Mouse (Mus musculus) liver, adult 2 months (tissue): ENCODE measurements around the gene Cep68. TPM values are rescaled to one million over a fixed set of nuclear protein-coding genes. Genes with fewer than 3 reads are reported as not detected.
A peak's percentile ranks its signal among the peaks of the same experiment; 100 is the strongest.

ENCODE experiments used
- DNase-seq: peaks from one replicate; pipeline ENCODE4 v3.0.0-alpha.2; 2011; ENCODE audit warnings: low read depth, low spot score; ENCODE audit errors: extremely low read depth
- H3K27ac ChIP-seq: fragments of 200-500 bp; replicated peaks from 2 replicates; pipeline ENCODE4 v1.5.1; 2012; ENCODE audit warnings: low read depth, mild to moderate bottlenecking, control low read depth, inconsistent platforms, low read length; ENCODE audit not compliant: insufficient read depth
- H3K27me3 ChIP-seq: fragments of 200-500 bp; 2 replicates; pipeline ENCODE4 v1.6.1; 2012; ENCODE audit warnings: mild to moderate bottlenecking, moderate library complexity, low read length, inconsistent platforms; ENCODE audit not compliant: control insufficient read depth, insufficient read depth
- H3K36me3 ChIP-seq: fragments of 200-500 bp; 2 replicates; pipeline ENCODE4 v1.6.1; 2012; ENCODE audit warnings: low read length, inconsistent platforms; ENCODE audit not compliant: control insufficient read depth, insufficient read depth
- H3K4me1 ChIP-seq: fragments of 200-500 bp; 2 replicates; pipeline ENCODE4 v1.6.1; 2011; ENCODE audit warnings: low read length; ENCODE audit not compliant: control insufficient read depth, insufficient read depth
- H3K4me3 ChIP-seq: fragments of 200-500 bp; 2 replicates; pipeline ENCODE4 v1.5.1; 2011; ENCODE audit warnings: low read depth, mild to moderate bottlenecking, control low read depth, low read length, moderate library complexity; ENCODE audit not compliant: insufficient read depth
- H3K79me2 ChIP-seq: fragments of 200-500 bp; 2 replicates; pipeline ENCODE4 v1.6.1; 2012; ENCODE audit warnings: inconsistent platforms, mild to moderate bottlenecking, low read length, moderate library complexity; ENCODE audit not compliant: control insufficient read depth, insufficient read depth
- H3K9ac ChIP-seq: fragments of 200-500 bp; 2 replicates; pipeline ENCODE4 v1.6.1; 2012; ENCODE audit warnings: low read depth, mild to moderate bottlenecking, control low read depth, inconsistent platforms, low read length
- CTCF ChIP-seq: fragments of 200-500 bp; IDR thresholded peaks from 2 replicates; pipeline ENCODE4 v1.5.1; 2011; ENCODE audit warnings: low read depth, low read length, control low read depth
- POLR2A ChIP-seq: fragments of 200-500 bp; IDR thresholded peaks from 2 replicates; pipeline ENCODE4 v1.6.1; 2011; ENCODE audit warnings: low read length, control low read depth; ENCODE audit not compliant: insufficient read depth; ENCODE audit errors: extremely low read depth
- WGBS: fragments of 180-500 bp; shearing (Covaris S2); methylation state at CpG from one replicate; pipeline ENCODE4 v1.1.7; 2018; 5-methylcytosine and 5-hydroxymethylcytosine counted together
- polyA plus RNA-seq: library from polyadenylated mRNA; depleted of rRNA; stranded (reverse); fragments of >200 nt; gene quantifications from 2 replicates; pipeline ENCODE4 v1.2.3, GENCODE M21; 2012; rRNA removed
- total RNA-seq: library from RNA; depleted of rRNA; stranded (reverse); fragments of >200 nt; gene quantifications from 2 replicates; pipeline ENCODE4 v1.2.3, GENCODE M21; 2014; rRNA removed

Gene Cep68
- total and polyA plus RNA-seq, 2 experiments = 5.8 to 7.8 TPM

GRCm38 (mm10) chr11:20200713-20201575 lies 48.3 kb downstream of the Cep68 start, which contains the start of gene Rab1a:
Gene Rab1a (plus strand): TSS chr11:20201432.
- under 1% methylated on average over 54 of the region's 54 CpGs for WGBS
- H3K4me3 ChIP-seq = peak within 1 kb of the TSS; percentile 91
- H3K27me3 ChIP-seq = no peaks in the 10 kb centered on the region
- peaks cover 25% of the 10 kb centered on the region for H3K79me2 ChIP-seq
- H3K4me1 ChIP-seq = peaks cover 22% of the 10 kb centered on the region
- peak within 1 kb of the TSS; percentile 99 for H3K9ac ChIP-seq
- peak; percentile 96 for DNase-seq
- peak within 1 kb of the TSS; percentile 94 for H3K27ac ChIP-seq
- TF ChIP-seq CTCF (peak; percentile 68), POLR2A (peak; percentile 87)
- H3K36me3 ChIP-seq = no peaks in the 10 kb centered on the region

- no peaks in the 10 kb centered on the region for H3K36me3 ChIP-seq
- 64% methylated on average over 4 of the region's 4 CpGs for WGBS
- no peak overlapping the region for H3K9ac ChIP-seq
- H3K79me2 ChIP-seq = no peaks in the 10 kb centered on the region
- H3K27ac ChIP-seq = no peak overlapping the region
- H3K4me3 ChIP-seq = no peak overlapping the region
- TF ChIP-seq CTCF (no peak), POLR2A (no peak)
- H3K27me3 ChIP-seq = no peaks in the 10 kb centered on the region
- H3K4me1 ChIP-seq = no peaks in the 10 kb centered on the region
- no peak for DNase-seq
These were observed 56.0 kb downstream of the Cep68 start for GRCm38 (mm10) chr11:20193100-20193736.

- H3K27me3 ChIP-seq = no peaks in the 10 kb centered on the region
- no peak for DNase-seq
- H3K27ac ChIP-seq = no peak overlapping the region
- WGBS = 87% methylated on average over 6 of the region's 6 CpGs
- H3K4me3 ChIP-seq = no peak overlapping the region
- H3K9ac ChIP-seq = no peak overlapping the region
- no peaks in the 10 kb centered on the region for H3K79me2 ChIP-seq
- H3K4me1 ChIP-seq = no peaks in the 10 kb centered on the region
- no peak for TF ChIP-seq CTCF
- TF ChIP-seq POLR2A = no peak
- H3K36me3 ChIP-seq = no peaks in the 10 kb centered on the region
These were observed 62.0 kb downstream of the Cep68 start for GRCm38 (mm10) chr11:20187271-20187670.

Other genes with a start within 250 kb of the Cep68 start
- 67.3 and 68.8 TPM in 2 replicates for gene Actr2, start 136.5 kb downstream of the Cep68 start, total RNA-seq
- 16.6 and 17.4 TPM in 2 replicates for gene Actr2, start 136.5 kb downstream of the Cep68 start, polyA plus RNA-seq
- 93.4 and 99.1 TPM in 2 replicates for gene Rab1a, start 48.0 kb downstream of the Cep68 start, total RNA-seq
- 48.5 and 50.4 TPM in 2 replicates for gene Rab1a, start 48.0 kb downstream of the Cep68 start, polyA plus RNA-seq
- gene Slc1a4, start 83.3 kb upstream of the Cep68 start, total RNA-seq = 1.8 and 3.5 TPM in 2 replicates
- 3.3 and 5.0 TPM in 2 replicates for gene Slc1a4, start 83.3 kb upstream of the Cep68 start, polyA plus RNA-seq